ENCODE assay signal across 11 mouse cellular contexts in the genomic region with DNA sequence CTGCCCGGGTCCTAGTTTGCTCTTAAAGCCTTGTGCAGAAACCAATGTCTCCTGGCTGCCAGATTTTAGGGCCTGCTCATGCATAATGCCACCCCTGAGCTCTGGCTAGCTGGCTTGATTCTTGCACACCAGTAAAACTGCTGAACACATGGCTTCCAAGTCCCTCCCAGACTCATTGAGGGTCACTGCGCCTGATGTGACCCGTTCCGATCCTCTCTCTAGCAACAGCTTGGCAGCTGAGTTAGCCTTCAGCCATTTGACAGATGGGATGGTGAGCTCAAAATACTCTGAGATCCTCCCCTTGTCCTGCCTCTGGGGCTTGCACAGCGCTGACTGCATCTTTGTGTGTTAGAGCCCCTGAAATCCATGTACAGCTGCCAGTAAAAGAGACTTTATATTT.
DNase-seq lines count a peak whose midpoint lies in the region; ATAC-seq and TF ChIP-seq lines count a peak whose summit lies in the region.
"Had no signal": no experiment of that assay in that cellular context is flagged by ENCODE, and none has a peak within 500 bp of the region (broad histone marks: within the 10 kb centered on the region; RNA-seq: fewer than 3 reads in every experiment).

No protein-coding gene starts in this region.

- WGBS in lung, embryonic 16.5 days, result 46% methylated on average over 5 of the region's 5 CpGs
- 57% methylated on average over 5 of the region's 5 CpGs for WGBS in lung, adult 2 months
- WGBS in hindbrain, embryonic 16.5 days, result 38% methylated on average over 5 of the region's 5 CpGs
- WGBS in intestine, embryonic 15.5 days, result 69% methylated on average over 5 of the region's 5 CpGs

- no peak for TF ChIP-seq CTCF in lung, adult 2 months (IDR thresholded peaks at IDR 0.05; ENCODE audit: insufficient read depth, low read length)

- peak; percentile 52; the same call in 1 of the 2 replicates for ATAC-seq in lung, embryonic 16.5 days (ENCODE audit: low read depth)
- peak; percentile 91 for ATAC-seq in hindbrain, embryonic 16.5 days
- ATAC-seq in intestine, embryonic 15.5 days, result no peak
- ATAC-seq: intestine, embryonic 16.5 days; midbrain, embryonic 13.5 days had no signal

- no peak for TF ChIP-seq POLR2A in lung, adult 2 months (IDR thresholded peaks at IDR 0.05; ENCODE audit: borderline replicate concordance, extremely low read depth, low read depth, low read length)

- H3K27me3 ChIP-seq in lung, embryonic 16.5 days (ENCODE audit: control insufficient read depth, insufficient read depth, low read depth, low read length), result no peaks in the 10 kb centered on the region
- H3K27me3 ChIP-seq in hindbrain, embryonic 16.5 days (replicated peaks; ENCODE audit: control insufficient read depth, insufficient read depth, low read length), result no peaks in the 10 kb centered on the region
- no peaks in the 10 kb centered on the region for H3K27me3 ChIP-seq in intestine, embryonic 15.5 days (replicated peaks)
- H3K27me3 ChIP-seq: midbrain, embryonic 13.5 days had no signal

- H3K4me3 ChIP-seq in lung, embryonic 16.5 days (ENCODE audit: low read length), result no peak overlapping the region
- no peak overlapping the region for H3K4me3 ChIP-seq in lung, adult 2 months (replicated peaks; ENCODE audit: extremely low read depth, low read depth, low read length)
- H3K4me3 ChIP-seq in hindbrain, embryonic 16.5 days (ENCODE audit: low read length), result no peak overlapping the region
- no peak overlapping the region for H3K4me3 ChIP-seq in intestine, embryonic 15.5 days (replicated peaks)
- H3K4me3 ChIP-seq: heart, embryonic 10.5 days; midbrain, embryonic 13.5 days had no signal

- no peaks in the 10 kb centered on the region for H3K4me1 ChIP-seq in lung, embryonic 16.5 days (replicated peaks; ENCODE audit: control insufficient read depth, insufficient read depth, low read length)
- no peaks in the 10 kb centered on the region for H3K4me1 ChIP-seq in lung, adult 2 months (ENCODE audit: control insufficient read depth, insufficient read depth, low read length)
- peaks cover 10% of the 10 kb centered on the region for H3K4me1 ChIP-seq in hindbrain, embryonic 16.5 days (ENCODE audit: control insufficient read depth, insufficient read depth, low read depth, low read length)
- H3K4me1 ChIP-seq in intestine, embryonic 15.5 days (replicated peaks), result no peaks in the 10 kb centered on the region
- H3K4me1 ChIP-seq: heart, embryonic 10.5 days; midbrain, embryonic 13.5 days had no signal

- no peak overlapping the region for H3K9ac ChIP-seq in lung, embryonic 16.5 days (ENCODE audit: low read length)
- H3K9ac ChIP-seq in hindbrain, embryonic 16.5 days (ENCODE audit: low read depth, low read length), result no peak overlapping the region
- no peak overlapping the region for H3K9ac ChIP-seq in intestine, embryonic 15.5 days
- H3K9ac ChIP-seq: midbrain, embryonic 13.5 days had no signal

- H3K36me3 ChIP-seq in lung, embryonic 16.5 days (ENCODE audit: control insufficient read depth, insufficient read depth, low read length), result no peaks in the 10 kb centered on the region
- H3K36me3 ChIP-seq in hindbrain, embryonic 16.5 days (ENCODE audit: control insufficient read depth, insufficient read depth, low read length), result no peaks in the 10 kb centered on the region
- H3K36me3 ChIP-seq in intestine, embryonic 15.5 days, result no peaks in the 10 kb centered on the region
- H3K36me3 ChIP-seq: heart, embryonic 10.5 days; midbrain, embryonic 13.5 days had no signal

- peak; percentile 5 to 74 for DNase-seq in adrenal gland, adult (ENCODE audit: inconsistent age in 2 of 2, low spot score in 1 of 2)
- DNase-seq in adrenal gland, postnatal 10 days, result no peak
- no peak for DNase-seq in lung, adult 2 months
- peak; percentile 35 for DNase-seq in retina, postnatal 7 days (ENCODE audit: low read depth, low spot score)
- no peak for DNase-seq in cerebellum, adult 11 months

- H3K4me2 ChIP-seq in lung, embryonic 16.5 days (ENCODE audit: low read depth, low read length), result no peak overlapping the region
- no peak overlapping the region for H3K4me2 ChIP-seq in hindbrain, embryonic 16.5 days (ENCODE audit: low read length)
- no peak overlapping the region for H3K4me2 ChIP-seq in intestine, embryonic 15.5 days (replicated peaks)
- H3K4me2 ChIP-seq: midbrain, embryonic 13.5 days had no signal

- no peak overlapping the region for H3K27ac ChIP-seq in lung, embryonic 16.5 days (ENCODE audit: low read length)
- H3K27ac ChIP-seq in hindbrain, embryonic 16.5 days (ENCODE audit: low read depth, low read length), result peak overlapping the region; percentile 26; the same call in 1 of the 2 replicates
- H3K27ac ChIP-seq in intestine, embryonic 15.5 days, result no peak overlapping the region
- H3K27ac ChIP-seq: heart, embryonic 10.5 days; midbrain, embryonic 13.5 days had no signal

- no peaks in the 10 kb centered on the region for H3K9me3 ChIP-seq in lung, embryonic 16.5 days (ENCODE audit: control insufficient read depth, low read length)
- H3K9me3 ChIP-seq in hindbrain, embryonic 16.5 days (ENCODE audit: control insufficient read depth, low read length), result no peaks in the 10 kb centered on the region
- H3K9me3 ChIP-seq in intestine, embryonic 15.5 days, result no peaks in the 10 kb centered on the region
- H3K9me3 ChIP-seq: heart, embryonic 10.5 days; midbrain, embryonic 13.5 days had no signal

Comparison
In these comparisons a context has a peak if more than half of its experiments do, and no peak if none do; other contexts are left out.
1. DNase-seq: peak in adrenal gland, adult (2 of 2) and retina, postnatal 7 days (single experiment); none in adrenal gland, postnatal 10 days (single experiment), lung, adult 2 months (single experiment) and cerebellum, adult 11 months (single experiment).